Mouse (Mus musculus) neutrophil, adult 5-6 weeks (primary cell): Measurements from ENCODE around the gene Ccdc186. TPM values are rescaled to one million over a fixed set of nuclear protein-coding genes. Genes with fewer than 3 reads are reported as not detected.

ENCODE experiments used
- ATAC-seq: fragments of 151-379, 151-347 bp; 2 replicates; pipeline ENCODE4 v1.8.0; 2017; ENCODE audit warnings: mild to moderate bottlenecking, moderate TSS enrichment; ENCODE audit not compliant: insufficient number of reproducible peaks, poor library complexity, low FRiP score, severe bottlenecking; ENCODE audit errors: extremely low read depth
- total RNA-seq: library from RNA; stranded (forward); fragments of 200-1000 nt; gene quantifications from 2 replicates; pipeline ENCODE4 v1.2.3, GENCODE M21; 2017

The Ccdc186 gene
- 72.7 and 73.7 TPM in 2 replicates for total RNA-seq

DNA sequence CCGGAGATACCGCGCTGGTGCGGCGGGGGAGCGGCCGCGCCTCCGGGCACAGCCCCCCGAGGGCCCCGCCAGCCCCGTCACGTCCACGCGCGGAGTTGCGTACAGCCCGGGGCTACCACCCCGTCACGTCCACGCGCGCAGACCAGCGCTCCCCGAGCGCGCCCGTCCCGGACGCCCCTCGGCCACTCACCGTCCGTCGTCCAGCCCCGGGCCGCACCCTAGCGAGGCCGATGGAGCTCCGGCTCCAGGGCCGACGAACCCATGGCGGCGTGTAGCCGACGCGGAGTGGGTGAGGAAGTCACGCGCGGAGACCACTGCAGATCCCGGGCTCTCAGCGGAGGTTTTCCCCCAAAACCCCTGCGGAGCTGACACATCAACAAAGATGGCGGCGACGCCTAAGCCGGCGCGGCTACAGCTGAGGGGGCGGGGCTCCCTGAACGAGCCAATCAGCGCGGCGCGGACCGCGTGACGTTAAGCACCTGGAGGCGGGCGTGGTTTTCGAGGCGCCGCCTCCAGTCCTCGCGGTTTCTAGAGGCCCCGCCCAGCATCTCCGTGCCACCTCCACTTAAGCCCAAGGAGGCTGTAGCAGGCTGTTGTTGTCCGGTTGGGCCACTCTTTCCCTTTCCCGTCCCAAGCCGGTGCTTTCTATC is at the start of gene Ccdc186:
Gene Ccdc186, minus strand, starts transcription at position 393 of the 650 bp plus-strand sequence.
- peak; percentile 96 for ATAC-seq

DNA sequence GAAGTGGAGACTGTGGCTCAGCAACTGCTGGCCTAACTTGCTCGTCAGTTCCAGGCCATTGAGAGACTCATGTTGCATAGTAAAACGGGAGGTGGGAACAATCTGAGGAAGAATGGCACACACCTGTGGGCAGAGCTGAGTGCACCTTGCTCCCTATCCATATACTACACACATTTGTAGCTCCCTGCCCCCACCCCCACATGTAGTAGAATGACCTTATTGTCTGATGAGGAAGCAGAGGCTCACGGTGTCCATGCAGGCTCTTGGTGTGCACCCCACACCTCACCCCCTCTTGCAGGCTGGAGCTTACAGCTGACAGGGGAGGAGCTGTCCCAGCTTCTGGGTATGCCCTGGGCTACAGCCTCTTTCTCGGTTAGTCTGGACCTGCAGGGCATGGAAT is 45.7 kb upstream of the Ccdc186 start:
- no peak for ATAC-seq

DNA sequence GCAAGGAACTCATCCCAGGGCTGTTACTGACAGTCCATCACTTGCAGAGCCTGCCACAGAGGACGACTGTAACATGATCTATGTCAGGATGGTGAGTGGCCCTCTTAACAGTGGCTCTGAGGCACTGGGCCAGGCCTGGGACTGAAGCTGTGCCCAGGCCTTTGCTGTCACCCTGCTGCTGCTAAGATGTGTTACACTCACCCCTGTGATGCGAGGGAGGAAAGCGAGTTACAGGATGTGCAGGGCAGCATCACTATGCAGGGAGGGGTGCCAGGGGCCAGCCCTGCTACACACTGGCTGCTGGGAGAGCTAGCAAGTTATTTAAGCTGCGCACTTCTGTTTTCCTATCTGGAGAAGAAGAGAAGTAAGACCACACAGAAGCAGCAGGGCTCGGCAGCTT is 34.5 kb upstream of the Ccdc186 start:
- no peak for ATAC-seq

DNA sequence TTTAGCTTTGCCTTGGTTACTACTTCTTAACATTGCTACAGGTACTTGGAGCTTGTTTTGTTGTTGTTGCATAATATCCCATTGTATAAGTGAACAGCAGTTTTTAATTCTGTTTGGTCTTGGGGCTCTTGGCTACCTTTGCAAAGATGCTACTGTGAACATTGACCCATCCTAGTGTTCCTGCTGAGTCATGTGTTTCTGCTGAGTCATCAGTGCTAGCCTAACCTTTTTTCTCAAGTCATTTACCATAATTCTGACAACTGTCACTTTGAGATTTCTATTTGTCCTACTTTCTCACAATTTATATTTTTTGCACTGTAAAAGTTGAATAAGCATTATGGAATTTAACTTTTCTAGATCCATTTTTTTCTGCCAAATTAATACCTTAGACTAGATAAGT is 30.6 kb upstream of the Ccdc186 start:
- no peak for ATAC-seq

DNA sequence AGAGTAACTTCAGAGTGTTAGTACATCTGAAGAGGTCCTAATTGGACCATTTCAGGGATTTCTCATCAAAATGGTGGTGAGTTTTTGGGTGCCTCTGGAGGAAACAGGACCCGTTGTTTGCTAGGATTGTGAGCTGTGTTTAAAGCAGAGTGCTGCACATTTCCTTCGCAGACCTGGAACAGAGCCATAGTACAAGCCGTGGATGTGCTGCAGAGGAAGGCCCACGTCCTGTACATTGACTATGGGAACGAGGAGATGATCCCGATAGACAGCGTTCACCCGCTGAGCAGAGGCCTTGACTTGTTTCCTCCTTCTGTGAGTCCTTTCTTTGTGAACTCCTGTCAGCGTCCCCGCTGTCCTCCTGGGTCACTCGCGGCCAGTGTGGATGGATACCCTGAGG is 21.0 kb upstream of the Ccdc186 start:
- no peak for ATAC-seq

DNA sequence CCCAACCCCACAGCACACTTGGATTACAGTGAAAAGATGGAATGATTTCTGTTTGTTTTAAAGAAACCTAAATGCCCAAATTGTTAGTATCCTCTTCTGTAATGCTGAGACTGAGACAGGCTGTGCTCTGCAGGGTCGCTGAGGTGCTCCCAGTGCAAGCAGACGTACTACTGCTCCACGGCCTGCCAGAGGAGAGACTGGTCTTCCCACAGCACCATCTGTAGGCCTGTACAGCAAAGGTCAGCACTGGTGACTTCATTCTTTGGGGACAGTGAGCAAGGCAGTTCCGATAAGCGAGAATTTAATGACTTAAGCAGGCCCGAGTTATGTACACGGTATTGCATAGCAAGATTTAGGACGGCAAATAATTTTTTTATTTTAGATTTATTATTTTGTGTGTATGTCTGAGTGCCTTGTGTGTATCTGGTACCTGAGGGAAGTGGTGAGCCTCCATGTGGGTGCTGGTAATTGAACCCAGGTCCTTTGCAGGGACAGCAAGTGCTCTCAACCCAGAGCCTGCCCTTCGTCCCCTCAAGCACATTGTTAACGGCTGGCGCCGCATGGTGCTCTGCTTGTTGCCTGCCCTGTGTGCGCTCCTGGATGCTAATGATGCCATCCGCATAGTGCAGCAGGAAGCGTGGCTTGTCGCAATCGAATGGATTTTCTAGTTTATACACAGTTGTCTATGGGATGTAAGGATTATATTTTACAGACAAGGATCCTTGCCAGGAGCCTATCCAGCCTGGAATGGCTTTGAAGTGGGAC is 17.1 kb upstream of the Ccdc186 start:
- no peak for ATAC-seq

DNA sequence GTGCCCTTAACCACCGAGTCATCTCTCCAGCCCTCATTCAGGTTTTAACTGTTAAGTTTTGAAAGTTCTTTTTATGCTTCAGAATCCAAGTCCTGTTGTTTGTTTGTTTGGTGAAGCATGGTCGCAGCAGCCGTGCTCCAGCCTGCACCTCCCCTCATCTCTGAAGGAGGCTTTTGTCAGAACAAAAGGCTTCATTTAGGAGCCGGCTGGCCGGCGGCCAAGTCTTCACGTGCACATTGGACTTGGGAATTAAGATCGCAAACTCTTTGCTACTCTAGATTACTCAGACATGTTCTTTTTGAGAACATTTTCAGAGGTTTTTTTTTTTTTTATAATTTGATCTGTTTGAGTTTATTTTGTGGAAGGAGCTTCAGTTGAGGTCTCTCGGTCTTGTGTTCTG is 13.3 kb upstream of the Ccdc186 start:
- no peak for ATAC-seq

DNA sequence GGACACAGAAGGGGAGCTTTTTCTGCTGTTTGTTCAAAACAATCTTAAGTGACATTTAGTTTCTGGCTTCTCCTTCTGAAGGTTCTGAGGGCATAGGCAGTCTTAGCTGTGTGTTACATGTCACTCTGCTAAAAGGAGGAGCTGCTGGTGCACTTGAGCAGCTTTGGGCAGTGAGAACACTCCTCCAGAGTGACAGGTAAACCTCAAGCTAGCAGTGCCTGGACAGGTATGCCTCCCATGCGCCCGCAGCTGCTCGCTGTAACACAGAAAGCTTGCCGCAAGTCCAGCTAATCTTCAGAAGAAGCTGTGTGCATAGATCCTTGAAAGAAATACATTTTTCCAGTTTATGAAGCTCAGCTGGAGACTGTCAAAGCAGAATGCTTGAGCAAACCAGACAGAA is 8.2 kb upstream of the Ccdc186 start:
- no peak for ATAC-seq

DNA sequence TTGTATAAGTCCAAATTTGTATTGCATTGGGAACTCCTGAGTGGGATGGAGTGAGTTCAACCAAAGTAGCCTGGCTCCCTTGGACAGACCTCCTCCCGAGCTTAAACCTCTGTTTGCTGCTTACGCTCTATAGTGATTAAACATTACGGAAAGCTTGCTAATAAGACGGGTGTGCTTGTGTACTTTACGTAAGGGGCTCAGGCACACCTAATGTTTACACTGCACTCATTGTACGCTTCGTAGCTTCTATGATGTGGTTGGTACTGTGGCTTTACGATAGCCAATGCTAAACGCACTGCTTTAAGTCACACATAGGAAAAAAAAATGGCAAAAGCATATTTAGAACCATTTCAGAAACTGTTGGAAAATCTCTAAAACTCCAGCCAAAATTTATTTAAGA is 7.3 kb upstream of the Ccdc186 start:
- ATAC-seq, result no peak

DNA sequence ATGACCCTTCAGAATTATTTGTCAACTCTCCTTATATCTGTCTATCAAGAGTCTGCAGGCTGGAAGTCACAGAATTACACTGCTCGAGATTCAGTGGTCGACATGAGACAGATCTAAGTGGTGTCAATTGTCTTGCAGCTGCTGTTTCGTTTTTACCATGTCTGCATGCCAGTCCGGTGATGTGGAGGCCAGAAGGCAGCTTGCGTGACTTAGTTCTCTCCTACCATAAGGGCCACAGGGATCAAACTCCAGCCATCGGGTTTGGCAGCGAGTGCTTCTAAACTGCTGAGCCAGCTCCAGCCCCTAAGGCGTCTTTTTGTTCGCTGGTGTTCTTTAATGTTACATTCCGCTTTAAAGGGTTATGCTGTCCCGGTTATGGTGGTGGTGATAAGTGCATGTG is 6.3 kb upstream of the Ccdc186 start:
- no peak for ATAC-seq

DNA sequence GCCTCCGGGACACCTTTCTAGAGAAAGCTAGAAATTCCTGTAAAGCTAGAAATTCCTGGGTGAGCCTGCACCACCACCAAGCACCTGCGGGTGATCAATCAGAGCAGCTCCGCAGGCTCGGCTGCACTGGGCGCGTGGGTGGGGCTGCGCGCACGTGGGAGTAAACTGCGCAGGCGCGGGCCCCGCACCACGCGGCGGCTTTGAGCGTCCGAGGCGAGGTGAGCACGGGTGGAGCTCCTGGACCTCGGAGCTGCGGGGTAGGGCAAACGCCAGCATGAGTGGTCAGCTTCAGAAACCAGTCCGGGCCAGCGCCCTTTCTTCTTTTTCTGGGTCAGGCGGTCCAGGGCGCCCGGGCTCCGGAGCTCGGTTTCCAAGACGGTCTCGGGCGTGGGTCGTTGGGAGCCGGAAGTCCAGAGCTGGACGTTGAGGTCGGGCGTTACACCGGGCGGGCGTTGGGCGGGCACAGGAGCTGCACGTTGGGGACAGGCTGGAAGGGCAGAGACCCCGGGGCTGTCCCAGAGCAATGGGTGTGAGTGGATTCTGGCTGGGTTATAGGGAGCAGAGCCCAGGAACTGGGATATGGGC is 4.1 kb upstream of the Ccdc186 start, which contains the start of gene Tdrd1:
Gene Tdrd1, plus strand, starts transcription at position 163 of the 585 bp plus-strand sequence.
- ATAC-seq, result no peak

DNA sequence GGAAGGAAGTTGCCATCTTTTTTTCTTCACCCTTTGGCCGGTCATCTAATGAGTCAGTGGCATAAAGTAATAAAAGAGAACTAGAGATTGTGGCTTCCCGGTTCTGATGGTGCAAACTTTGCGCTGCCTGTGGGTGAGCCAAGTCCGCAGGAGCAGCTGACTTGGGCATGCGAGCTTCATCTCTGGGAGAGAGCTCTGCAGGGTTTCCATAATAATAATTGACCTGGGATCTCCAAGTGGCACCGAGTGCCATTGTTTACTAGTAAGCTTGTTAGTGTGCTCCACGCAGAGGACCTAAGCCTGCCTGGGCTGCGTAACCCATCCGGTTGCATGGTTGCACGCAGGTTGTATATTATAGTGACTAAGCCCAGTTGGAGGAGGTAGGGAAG is 452 bp upstream of the Ccdc186 start:
- ATAC-seq, result peak; percentile 28; the same call in 1 of the 2 replicates

DNA sequence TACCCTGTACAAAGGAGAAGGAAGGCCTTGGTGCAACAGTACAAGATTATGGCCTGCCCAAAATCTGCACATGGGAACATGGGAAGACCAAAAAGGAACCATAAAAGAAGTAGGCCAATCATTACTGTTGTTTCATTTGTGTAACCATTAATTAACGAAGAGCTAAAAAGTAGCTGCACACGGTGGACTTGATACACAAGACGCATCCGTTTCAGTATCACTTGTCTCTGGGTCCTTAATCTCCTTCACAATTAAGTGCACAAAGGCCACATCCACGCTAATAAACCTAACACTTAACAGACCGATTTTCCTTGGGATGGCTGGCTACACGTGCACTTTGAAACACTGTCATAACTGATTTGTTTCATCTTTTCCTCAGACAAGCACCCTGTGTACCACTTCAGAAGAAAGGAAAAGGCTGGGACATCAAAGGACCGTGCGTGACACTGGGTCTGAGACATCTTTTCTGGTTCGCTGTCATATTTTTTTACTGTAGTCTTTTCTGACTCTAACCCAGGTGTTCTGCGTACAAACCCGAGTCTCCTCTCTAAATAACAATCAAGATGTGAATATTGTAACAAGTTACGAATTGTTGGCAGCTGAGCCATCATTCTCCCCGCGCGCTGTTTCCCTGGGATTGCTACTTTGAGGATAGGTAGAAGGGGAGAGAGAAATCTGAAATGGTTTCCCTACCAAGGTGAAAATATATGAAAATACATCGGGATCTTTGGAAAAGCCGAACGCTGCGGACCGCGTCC is 771 bp downstream of the Ccdc186 start:
- no peak for ATAC-seq

DNA sequence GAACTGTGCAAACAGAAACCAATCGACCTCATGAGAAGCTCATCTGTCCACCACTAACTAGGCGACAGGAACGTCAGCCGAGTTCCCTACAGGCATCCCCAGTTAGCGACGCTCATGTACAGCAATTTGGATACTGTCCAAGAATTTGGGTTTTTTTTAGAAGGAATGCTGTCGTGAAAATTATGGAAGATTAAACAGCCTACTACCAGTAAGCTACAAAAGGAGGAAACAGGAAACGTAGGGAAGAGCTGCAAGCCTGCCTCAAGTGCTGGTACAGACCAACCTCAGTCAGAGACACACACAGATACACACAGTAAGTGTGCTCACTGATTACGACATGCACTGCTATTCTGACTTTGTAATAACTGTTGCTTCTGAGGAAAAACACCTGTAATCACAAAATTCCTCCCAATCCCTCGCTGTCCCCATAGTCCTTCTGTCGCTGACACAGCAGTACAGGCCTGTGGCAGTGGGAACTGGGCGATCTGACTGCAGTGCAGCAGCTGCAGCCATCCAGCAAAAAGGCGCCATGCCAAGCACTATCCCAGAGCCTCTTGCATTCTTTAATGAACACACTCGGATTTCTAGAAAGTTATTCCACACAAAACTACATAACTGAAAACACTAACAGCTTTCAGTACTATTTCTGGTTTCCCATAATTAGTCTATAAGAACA is 4.0 kb downstream of the Ccdc186 start:
- ATAC-seq, result no peak

DNA sequence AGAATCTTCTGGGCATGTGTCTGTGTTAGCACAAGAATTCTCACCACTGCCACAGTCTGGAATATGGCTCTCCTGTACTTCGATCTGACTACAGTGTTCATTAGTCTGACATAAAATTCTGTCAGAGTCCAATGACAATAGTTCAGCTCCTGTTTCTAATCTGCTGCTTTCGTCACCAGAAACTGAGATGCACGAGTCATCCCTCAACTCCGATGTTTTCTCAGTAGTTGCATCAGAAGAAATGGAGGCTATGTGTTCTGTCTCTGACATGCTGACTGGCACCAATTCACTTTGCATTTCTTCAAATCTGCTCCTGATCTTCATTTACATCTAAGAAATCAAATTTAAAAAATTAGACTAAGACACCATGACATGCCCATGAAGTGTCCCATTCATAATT is 8.6 kb downstream of the Ccdc186 start:
- ATAC-seq, result no peak

DNA sequence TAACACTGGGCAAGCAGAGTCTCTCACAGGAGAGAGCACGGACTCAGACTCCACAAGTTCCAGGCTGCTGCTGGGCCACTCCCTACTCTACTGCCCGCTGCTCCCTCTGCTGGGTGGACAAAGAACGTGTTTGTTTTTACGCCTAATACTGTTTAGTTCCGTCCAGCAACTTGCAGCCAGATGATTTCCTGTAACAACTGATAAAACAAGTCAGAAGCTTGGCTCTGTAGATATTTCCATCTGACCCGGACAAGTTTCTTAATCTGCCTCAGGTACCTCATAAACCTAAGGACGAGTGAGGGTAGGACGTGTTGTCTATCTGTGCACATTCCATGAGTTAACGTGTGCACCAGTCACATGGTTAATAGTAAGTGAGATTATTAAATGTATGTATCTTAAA is 10.4 kb downstream of the Ccdc186 start:
- 0 out of 2 replicates have a peak, but pooled peaks have one; percentile 46 for ATAC-seq

DNA sequence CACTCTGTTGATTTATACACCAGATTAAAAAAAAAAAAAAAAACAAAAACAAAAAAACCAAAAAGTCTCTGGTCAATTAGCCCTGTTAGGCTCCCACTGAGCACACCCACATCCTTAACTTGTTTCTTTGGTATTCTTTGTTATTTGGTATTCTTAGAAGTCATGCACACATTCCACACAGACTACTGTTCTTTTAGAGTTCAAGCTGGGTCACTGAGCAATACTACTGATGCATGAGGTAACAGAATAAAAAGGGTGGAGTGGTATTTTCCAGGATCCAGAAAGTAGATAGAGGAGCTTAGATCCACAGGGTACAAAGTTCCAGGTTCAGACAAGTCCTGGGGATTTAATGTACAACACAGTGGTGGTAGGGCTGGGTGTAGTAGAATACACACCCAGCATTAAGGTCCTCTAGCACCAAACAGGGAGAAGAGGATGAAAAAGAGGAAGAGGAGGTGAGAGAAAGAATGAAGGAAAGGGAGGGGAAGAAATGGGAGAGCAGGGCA is 11.3 kb downstream of the Ccdc186 start:
- ATAC-seq, result no peak

DNA sequence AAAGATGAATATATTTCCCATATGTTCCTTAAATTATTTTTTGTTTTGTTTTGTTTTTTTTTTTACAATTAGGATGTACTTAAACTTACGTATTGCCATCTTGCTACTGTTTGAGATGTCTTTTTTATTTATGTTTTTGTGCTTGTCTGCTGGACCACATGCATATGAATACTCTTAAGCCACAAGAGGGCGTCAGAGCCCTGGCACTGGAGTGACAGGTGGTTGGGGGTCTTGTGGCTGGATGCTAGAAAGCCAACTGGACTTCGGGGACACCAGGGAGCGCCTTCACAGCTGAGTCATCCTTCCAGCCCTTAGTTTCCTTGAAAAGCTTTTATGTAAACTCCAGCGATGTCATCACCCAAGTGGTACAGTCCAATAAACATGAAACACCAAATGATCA is 13.2 kb downstream of the Ccdc186 start:
- ATAC-seq, result no peak

DNA sequence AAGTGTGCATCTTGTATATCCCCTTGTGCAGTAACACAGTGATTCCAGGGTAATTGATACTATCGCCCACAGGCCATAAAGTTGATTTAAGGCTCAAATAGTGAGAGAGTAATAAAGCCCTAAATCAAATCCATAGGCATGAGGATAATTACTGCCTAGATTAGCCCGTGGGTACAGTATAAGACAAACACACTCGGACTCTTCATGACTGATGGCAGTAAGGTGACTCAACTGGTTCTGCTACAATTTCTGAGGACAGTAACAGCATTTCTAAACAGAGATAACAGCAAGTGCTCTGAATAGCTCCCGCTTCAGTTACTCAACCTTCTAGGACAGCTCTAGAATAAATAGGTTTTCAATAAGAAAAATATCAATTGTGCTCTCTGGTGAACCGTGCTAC is 14.9 kb downstream of the Ccdc186 start:
- ATAC-seq, result no peak
